Mouse (Mus musculus) liver, adult 2 months (tissue): ENCODE results near the gene Nfkb1.

Experiments
- CTCF ChIP-seq: fragments of 200-500 bp; IDR thresholded peaks from 2 replicates; pipeline ENCODE4 v1.5.1; 2011; ENCODE audit warnings: low read depth, low read length, control low read depth
- POLR2A ChIP-seq: fragments of 200-500 bp; IDR thresholded peaks from 2 replicates; pipeline ENCODE4 v1.6.1; 2011; ENCODE audit warnings: low read length, control low read depth; ENCODE audit not compliant: insufficient read depth; ENCODE audit errors: extremely low read depth

- TF ChIP-seq POLR2A: no peak
- no peak for TF ChIP-seq CTCF
Measured at GRCm38 (mm10) chr3:135614376-135614775, 77.0 kb downstream of the Nfkb1 start.
